Mouse (Mus musculus): ENCODE results near the gene Ppid. TPM values are rescaled to one million over a fixed set of nuclear protein-coding genes. Genes with fewer than 3 reads are reported as not detected.

Ppid gene
- polyA plus RNA-seq (2015; fragmentation: Nextera tagmentation; extraction: Ambion mirVana), result 57.7 and 61.4 TPM in 2 replicates

GRCm38 (mm10) chr3:79590863-79591792 lies at the start of gene Ppid:
Ppid (plus strand) TSS chr3:79591342.

GRCm38 (mm10) chr3:79567703-79568362 lies 23.3 kb upstream of the Ppid start, which contains the start of gene Fnip2:
Fnip2 (minus strand) TSS chr3:79567796.

GRCm38 (mm10) chr3:79628561-79629415 lies 37.6 kb downstream of the Ppid start, which contains the start of gene 4930579G24Rik:
4930579G24Rik (plus strand) TSS chr3:79629079.

GRCm38 (mm10) chr3:79629416-79629730 lies 38.2 kb downstream of the Ppid start, which contains the start of gene Etfdh:
Etfdh (minus strand) TSS chr3:79629500.

Other genes with a start within 250 kb of the Ppid start
- 1.2 and 1.3 TPM in 2 replicates for gene Fnip2, start 23.5 kb upstream of the Ppid start, polyA plus RNA-seq (2015; fragmentation: Nextera tagmentation; extraction: Ambion mirVana)
- 9.7 and 11.1 TPM in 2 replicates for gene 4930579G24Rik, start 37.7 kb downstream of the Ppid start, polyA plus RNA-seq (2015; fragmentation: Nextera tagmentation; extraction: Ambion mirVana)
- gene Etfdh, start 38.2 kb downstream of the Ppid start, polyA plus RNA-seq (2015; fragmentation: Nextera tagmentation; extraction: Ambion mirVana), result 160 and 187 TPM in 2 replicates
- gene Rxfp1, start 146.5 kb downstream of the Ppid start, polyA plus RNA-seq (2015; fragmentation: Nextera tagmentation; extraction: Ambion mirVana), result 0.08 and 0.10 TPM in 2 replicates